Mouse (Mus musculus) urinary bladder, postnatal 14 days (tissue): ENCODE measurements around the gene Anapc15.
"Not testable (repeated sequence)": the region's sequence is repeated elsewhere in the genome, so short reads cannot be mapped to it uniquely, and the experiment has no call there.

Experiments
- DNase-seq: peaks from one replicate; pipeline ENCODE4 v3.0.0; 2021; ENCODE audit warnings: low spot score

Anapc15 gene

DNA sequence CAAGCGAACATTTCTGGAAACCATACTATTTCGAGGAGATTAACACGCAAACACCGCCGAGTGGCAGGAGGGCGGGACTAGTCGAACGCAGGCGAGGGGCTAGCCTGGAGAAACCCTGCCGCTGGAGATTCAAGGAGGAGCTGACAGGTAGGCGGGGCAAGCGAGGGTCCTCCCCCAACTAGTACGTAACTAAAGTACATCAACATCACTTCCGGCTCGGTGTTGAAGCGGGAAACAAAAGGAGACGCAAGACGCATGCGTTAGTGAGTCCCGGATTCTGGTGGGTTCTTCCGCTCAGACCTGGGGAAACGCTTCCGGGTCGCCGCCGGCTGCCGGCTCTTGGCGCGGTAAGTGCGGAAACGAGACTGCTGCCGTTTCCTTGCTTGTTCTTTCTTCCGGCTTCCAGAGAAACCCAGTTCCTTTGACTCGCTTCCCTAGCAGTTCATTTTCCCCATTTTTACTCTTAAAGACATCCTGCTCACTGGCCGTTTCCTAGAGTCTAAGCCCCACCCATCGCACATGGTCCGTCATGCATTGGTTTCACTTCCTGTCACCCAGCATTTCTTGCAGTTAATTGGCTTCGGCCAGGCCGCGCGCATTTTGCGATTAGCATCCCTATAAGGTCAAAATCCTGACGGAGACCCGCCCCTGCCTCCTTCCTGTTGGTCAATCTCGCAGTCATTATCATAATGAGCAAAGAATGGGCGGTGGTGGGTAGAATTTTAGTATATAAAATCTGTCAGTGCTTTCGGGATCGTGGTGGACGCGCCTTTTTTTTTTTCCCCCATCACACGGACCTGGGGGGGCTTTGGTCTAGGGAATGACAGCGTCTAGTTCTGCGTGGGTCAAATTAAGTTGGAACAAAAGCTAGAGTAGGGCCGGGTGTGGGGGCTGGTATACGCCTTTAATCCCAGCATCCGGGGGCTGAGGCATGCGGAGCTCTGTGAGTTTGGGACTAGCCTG lies 32.9 kb downstream of the Anapc15 start:
- DNase-seq, result peak; percentile 98

- DNase-seq, result no peak
These were observed 37.0 kb downstream of the Anapc15 start for GRCm38 (mm10) chr7:101900331-101901097.

- no peak for DNase-seq
These were observed 38.5 kb downstream of the Anapc15 start for GRCm38 (mm10) chr7:101901969-101902368.

GRCm38 (mm10) chr7:101902846-101903245 lies 39.3 kb downstream of the Anapc15 start:
- no peak for DNase-seq

DNA sequence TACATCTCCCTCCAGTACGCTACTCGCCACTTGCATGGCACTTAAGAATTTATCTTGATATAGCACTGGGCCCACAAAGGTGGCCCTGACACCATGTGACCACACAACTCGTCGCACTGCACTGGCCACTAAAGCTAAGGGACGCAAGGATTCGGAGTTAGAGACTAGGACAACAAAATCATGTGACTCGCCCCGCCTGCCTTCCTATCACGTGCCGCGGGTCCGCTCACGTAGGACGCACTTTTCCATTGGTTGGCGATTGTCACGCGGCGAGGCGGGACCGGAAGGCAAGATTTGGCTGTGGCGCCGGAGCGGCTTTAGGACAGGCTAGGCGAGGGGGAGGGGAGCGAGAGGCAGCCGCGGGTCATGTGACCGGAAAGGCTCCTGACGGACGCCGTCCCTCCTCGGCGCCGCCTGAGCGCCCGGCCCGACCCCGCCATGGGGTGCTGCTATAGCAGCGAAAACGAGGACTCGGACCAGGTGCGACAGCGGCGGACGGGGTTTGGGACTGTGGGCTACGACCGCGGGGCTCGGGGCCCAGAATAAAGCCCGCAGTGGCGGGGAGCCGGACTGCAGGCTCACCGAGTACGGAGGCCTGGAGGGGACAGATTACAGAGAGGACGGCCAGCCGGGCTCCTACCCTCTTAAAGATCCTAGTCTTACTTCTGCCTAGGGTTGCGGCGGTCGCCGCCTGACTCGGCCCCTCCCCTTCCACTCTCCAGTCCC lies 42.2 kb downstream of the Anapc15 start, which contains the start of gene Lamtor1:
TSS of gene Lamtor1 (plus strand) at position 344 of the 726 bp plus-strand sequence.
- DNase-seq, result peak; percentile 100

- no peak for DNase-seq
These were observed 42.8 kb downstream of the Anapc15 start, which contains the start of gene Tomt for GRCm38 (mm10) chr7:101906287-101906681. Gene Tomt (minus strand): TSS chr7:101906359.

DNA sequence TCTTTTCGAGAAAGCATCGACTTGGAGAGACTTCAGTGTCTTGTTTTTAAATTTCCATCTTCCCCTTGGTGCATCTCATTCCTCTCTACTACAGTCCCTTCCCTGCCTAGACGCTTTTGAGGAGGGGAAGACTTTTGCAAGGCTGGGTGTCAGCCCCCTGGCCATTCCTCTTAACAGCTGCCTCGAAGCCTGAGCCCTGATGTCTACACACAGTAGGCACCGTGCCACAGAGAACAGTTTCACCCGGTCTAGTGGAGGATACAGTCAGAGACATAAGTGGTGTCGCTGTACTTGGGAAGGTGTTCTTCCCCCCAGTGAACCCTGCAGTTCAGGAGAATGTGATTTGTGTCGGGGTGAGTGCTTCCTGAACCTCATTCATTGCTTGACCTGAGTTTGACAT lies 43.2 kb downstream of the Anapc15 start:
- no peak for DNase-seq

DNA sequence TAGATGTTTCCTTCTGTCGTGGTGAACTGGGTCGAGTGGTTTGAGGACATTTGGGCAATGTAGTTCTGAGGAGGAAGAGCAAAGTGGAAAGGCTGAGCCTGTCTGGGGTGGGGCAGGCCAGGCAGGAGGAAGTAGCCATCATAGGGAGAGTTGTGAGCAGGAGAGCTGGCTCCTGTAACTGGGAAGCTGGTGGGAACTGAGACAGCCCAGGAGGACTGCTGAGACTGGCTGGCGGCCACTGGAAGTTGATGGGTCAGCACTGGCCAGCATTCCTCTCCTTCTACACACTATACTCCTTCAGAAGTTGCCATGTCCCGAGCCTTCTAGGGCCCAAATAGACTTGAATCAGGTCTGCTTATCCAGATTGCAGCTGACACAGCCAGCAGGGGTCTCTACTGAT lies 44.9 kb downstream of the Anapc15 start:
- DNase-seq, result peak; percentile 27

- no peak for DNase-seq
These were observed 46.6 kb downstream of the Anapc15 start for GRCm38 (mm10) chr7:101910138-101910537.

- DNase-seq, result no peak
These were observed 48.5 kb downstream of the Anapc15 start for GRCm38 (mm10) chr7:101911982-101912381.

GRCm38 (mm10) chr7:101918071-101918470 lies 54.6 kb downstream of the Anapc15 start:
- DNase-seq, result peak; percentile 69

GRCm38 (mm10) chr7:101925892-101926291 lies 62.4 kb downstream of the Anapc15 start:
- not testable (repeated sequence) for DNase-seq

GRCm38 (mm10) chr7:101928093-101928492 lies 64.6 kb downstream of the Anapc15 start:
- no peak for DNase-seq

- no peak for DNase-seq
These were observed 69.0 kb downstream of the Anapc15 start for GRCm38 (mm10) chr7:101932551-101932950.

DNA sequence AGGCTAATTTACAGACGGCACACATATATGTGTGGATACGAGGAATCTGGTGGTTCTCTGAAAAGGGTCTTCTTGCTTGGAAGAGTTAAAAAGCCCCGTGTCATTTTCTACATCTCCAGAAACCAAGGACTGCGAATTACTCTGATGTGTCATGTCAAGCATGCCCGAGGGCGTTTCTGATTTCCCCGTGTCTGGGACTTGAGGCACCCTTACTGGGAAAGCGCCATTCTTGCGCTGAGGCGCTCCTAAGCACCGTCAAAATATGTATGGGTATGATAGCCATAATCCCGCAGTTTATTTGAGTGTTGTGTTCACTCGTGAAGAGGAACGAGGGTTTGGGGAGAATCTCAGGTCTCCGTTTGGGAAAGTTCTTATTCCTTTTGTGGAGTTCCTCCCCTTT lies 69.8 kb downstream of the Anapc15 start:
- DNase-seq, result peak; percentile 31

DNA sequence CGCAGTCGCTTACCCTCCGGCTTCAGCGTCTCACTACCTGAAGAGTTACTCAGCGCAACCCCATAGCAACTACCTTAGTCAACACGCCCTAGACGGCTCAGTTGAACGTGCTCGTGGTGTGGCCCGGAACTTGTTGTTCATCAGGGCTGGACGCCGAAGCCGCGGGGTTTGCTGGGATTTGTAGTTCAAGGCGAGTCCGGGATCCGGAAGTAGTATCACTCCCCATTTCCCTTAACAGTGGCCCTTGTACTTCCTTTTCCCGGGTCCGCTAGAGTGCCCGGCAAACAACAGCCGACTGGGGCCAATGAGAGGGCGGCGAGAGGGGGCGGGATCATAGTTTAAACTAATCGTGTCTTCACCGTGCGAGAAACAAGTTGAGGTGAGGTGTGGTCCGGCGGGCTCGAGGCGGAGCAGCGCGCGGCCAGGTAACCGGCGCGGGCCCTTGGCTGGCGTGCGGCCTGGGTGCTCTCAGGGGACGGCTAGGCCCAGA lies 70.3 kb downstream of the Anapc15 start, which contains the start of the genes Lrrc51 and Numa1:
TSS of gene Lrrc51 (minus strand) at position 145 of the 490 bp plus-strand sequence.
TSS of gene Numa1 (plus strand) at position 361 of the 490 bp plus-strand sequence.
- peak; percentile 97 for DNase-seq

GRCm38 (mm10) chr7:101935957-101936356 lies 72.4 kb downstream of the Anapc15 start:
- DNase-seq, result no peak

GRCm38 (mm10) chr7:101936996-101937395 lies 73.5 kb downstream of the Anapc15 start:
- DNase-seq, result no peak

GRCm38 (mm10) chr7:101937569-101937968 lies 74.1 kb downstream of the Anapc15 start:
- no peak for DNase-seq

DNA sequence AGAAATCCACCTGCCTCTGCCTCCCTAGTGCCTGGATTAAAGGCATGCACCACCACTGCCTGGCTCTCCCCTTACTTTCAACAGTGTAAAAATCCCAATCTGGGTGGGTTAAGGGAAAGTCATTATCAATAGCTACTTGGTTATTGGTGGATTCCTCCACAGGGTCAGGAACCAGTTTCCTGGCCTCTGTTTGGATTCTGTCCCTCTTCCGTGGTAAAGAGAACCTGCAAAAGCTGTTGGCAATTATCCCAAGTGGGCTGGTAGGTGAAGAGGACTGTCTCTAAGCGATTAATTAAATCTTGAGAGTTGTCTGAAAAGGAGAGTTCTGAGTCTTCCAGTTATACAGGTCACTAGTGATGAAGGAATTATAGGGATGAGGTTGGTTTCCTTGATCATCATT lies 74.8 kb downstream of the Anapc15 start:
- no peak for DNase-seq

- DNase-seq, result no peak
These were observed 76.2 kb downstream of the Anapc15 start for GRCm38 (mm10) chr7:101939758-101940157.

- DNase-seq, result not testable (repeated sequence)
These were observed 85.5 kb downstream of the Anapc15 start for GRCm38 (mm10) chr7:101949008-101949407.
